Mouse (Mus musculus): ENCODE measurements around the gene Acpp. TPM values are rescaled to one million over a fixed set of nuclear protein-coding genes. Genes with fewer than 3 reads are reported as not detected.

Acpp gene
- total RNA-seq, 2 experiments from 2014 or later: 0.05 TPM

- DNase-seq (ENCODE audit: low spot score): no peak
Observed at GRCm38 (mm10) chr9:104254408-104255180, 83.0 kb downstream of the Acpp start.

DNA sequence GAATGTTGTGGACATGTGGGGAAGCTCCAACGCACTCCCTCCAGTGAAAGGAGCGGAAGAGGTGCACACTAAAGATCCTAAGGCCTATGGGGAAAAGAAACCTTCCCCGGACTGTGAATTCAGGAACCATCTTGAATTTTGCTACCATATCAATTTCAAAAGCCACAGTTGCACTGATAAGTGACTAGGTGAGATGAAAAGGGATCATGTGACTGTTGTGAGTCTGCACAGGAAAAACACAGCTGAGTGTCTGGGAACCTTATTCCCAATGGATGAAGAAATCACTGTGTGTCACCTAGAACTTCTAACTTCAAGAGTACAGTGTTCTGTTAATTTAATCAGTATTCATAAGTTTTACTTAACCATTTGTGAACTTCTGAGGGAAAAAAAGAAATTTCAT lies 84.9 kb downstream of the Acpp start:
- no peak for DNase-seq (ENCODE audit: low spot score)

DNA sequence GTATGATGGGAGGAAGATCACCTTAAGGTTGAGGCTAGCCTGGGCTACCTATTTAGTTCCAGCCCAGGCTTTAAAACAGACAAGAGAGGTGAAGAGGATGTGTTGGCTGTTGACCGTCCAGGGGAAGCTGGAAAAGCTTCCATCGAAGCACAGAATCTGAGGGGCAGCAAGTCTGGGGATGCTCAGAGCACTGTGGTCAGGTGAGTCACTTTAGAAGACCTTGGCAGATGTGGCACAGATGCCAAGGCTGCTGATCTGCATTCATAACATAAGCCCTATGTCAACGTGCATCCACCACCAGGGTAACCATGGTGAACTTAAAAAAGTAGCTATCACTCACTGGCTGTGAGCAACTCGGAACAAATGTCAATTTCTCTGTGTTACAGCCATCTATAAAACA lies 85.9 kb downstream of the Acpp start:
- DNase-seq (ENCODE audit: low spot score): no peak

- DNase-seq (ENCODE audit: low spot score): no peak
Observed at GRCm38 (mm10) chr9:104251111-104251510, 86.4 kb downstream of the Acpp start.

GRCm38 (mm10) chr9:104247307-104247987 lies 90.1 kb downstream of the Acpp start:
- no peak for DNase-seq (ENCODE audit: low spot score)

DNA sequence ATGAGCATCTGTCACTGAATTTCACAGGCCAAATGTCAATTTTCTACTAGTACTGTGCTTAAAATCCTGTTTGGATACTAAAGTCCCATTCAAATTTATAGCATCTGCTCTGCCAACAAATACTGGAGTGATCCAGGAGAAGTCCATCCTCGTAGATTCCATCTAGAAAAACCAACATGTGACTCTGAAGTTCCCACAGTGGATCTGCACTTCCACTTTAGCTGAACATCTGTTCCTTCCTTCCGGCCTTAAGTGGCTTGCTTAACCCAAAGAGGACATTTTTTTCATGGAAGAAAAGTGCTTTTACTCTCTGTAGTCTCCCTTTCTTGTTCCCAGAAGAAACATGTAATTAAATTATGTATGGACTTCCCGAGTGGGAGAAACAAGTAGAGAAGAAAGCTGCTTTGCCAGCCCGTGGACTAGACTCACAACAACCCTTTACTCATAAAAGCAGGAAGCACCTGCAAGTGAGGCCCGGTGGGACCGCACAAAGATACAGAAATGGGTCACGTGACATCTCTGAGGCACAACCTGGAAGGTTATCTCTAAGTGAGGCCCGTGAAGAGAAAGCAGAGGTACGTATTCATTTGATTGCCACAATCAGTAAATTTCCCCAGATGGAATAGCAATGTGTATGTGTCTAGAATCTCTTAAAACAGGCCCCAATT lies 93.6 kb downstream of the Acpp start:
- no peak for DNase-seq (ENCODE audit: low spot score)

GRCm38 (mm10) chr9:104240146-104240545 lies 97.4 kb downstream of the Acpp start:
- no peak for DNase-seq (ENCODE audit: low spot score)

DNA sequence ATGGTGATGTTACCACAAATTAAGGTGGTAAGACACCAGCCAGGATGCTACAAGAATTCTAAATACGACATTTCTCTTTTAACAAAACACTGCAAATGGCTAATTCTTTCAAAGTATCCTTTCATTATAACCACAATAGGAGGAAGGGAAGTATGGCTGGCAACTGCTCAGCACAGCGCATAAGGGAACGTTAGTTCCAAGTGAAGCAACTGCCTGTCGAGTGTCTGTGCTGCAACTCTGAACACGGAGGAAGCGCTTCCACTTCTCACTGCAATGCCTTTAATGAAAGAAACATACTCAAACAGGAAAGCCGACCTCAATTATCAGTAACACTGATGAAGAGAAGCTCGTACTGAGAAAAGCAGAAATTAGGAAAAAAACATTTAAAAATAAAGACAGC lies 98.5 kb downstream of the Acpp start:
- DNase-seq (ENCODE audit: low spot score): no peak

Other genes starting within 250 kb of the Acpp start
- gene Ackr4, start 210.8 kb downstream of the Acpp start, total RNA-seq (2021): under 1 TPM; 0.21 to 0.32 TPM
- 10 to 100 TPM; 29.0 to 31.3 TPM for gene Dnajc13, start 74.8 kb downstream of the Acpp start, total RNA-seq (2021)
- gene Cpne4, start 209.5 kb upstream of the Acpp start, total RNA-seq (2021): not detected